Comparison of ENCODE assay signal across 11 mouse cellular contexts in the genomic region with DNA sequence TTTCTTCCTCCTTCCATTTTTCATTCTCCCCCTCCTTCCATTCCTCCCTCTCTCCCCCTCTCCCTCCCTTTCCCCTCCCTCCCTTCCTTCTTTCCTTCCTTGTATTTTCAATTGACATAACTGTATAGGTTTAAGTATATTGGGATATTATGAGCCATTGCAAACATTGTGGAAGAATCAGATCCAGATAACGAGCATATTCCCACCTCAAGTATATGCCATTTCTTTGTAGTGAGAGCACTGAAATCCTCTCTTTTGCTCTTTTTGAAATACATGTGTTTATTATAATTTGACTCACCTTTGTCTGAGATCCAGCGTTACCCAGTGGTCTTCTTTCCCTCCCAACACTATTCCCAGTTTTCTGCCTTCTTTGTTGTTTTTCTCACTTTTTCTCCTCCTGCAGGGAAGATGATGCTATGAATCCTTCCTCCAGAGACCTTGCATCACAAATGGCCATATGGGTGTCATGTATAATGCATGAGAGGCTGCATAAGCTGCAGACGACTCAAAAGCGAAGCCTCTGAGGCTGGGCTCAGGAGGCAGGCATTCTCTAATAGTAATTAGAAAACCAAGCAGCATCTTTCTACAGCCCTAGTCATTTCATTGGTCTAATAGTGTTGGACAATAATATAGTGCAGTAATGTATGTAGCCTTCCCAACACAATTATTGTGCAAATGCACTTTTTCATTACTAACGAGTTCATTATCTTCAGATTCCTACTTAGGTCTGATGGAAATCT.
DNase-seq lines count a peak whose midpoint lies in the region; ATAC-seq and TF ChIP-seq lines count a peak whose summit lies in the region.
"Had no signal": no experiment of that assay in that cellular context is flagged by ENCODE, and none has a peak within 500 bp of the region (broad histone marks: within the 10 kb centered on the region; RNA-seq: fewer than 3 reads in every experiment).

No protein-coding gene starts in this region.

- peak; percentile 3 to 8 for DNase-seq in layer of hippocampus, adult 8-10 months (ENCODE audit: low spot score in 2 of 2)
- DNase-seq in layer of hippocampus, adult 9-10 months (ENCODE audit: low spot score), result no peak
- DNase-seq in embryonic facial prominence, embryonic 10.5 days (ENCODE audit: low spot score), result no peak
- peak; percentile 62 for DNase-seq in midbrain, postnatal 0 days (ENCODE audit: low spot score)
- no peak for DNase-seq in gastrocnemius, postnatal 14 days
- DNase-seq in T-cell, adult 2 months (ENCODE audit: low spot score), result no peak
- no peak for DNase-seq in c-Kit-positive CD71-positive TER-119-positive erythroid progenitor cells, embryonic 14.5 days (ENCODE audit: low spot score)
- DNase-seq: kidney, adult 11 months; liver, embryonic 13.5 days had no signal

- TF ChIP-seq CTCF in midbrain, postnatal 0 days (IDR thresholded peaks at IDR 0.05), result no peak

- 64% methylated on average over 5 of the region's 5 CpGs for WGBS in embryonic facial prominence, embryonic 10.5 days
- WGBS in hindbrain, embryonic 12.5 days, result 38% methylated on average over 5 of the region's 5 CpGs
- 15% methylated on average over 5 of the region's 5 CpGs for WGBS in midbrain, postnatal 0 days

- no peak overlapping the region for H3K9ac ChIP-seq in hindbrain, embryonic 12.5 days
- H3K9ac ChIP-seq in midbrain, postnatal 0 days (replicated peaks; ENCODE audit: low read length, poor library complexity, severe bottlenecking), result no peak overlapping the region
- H3K9ac ChIP-seq: liver, embryonic 13.5 days had no signal

- no peaks in the 10 kb centered on the region for H3K27me3 ChIP-seq in embryonic facial prominence, embryonic 10.5 days (replicated peaks; ENCODE audit: low read depth, poor library complexity, severe bottlenecking)
- no peaks in the 10 kb centered on the region for H3K27me3 ChIP-seq in hindbrain, embryonic 12.5 days
- H3K27me3 ChIP-seq in midbrain, postnatal 0 days (ENCODE audit: insufficient read depth, low read length), result no peaks in the 10 kb centered on the region
- H3K27me3 ChIP-seq: liver, embryonic 13.5 days had no signal

- H3K27ac ChIP-seq in embryonic facial prominence, embryonic 10.5 days (replicated peaks), result 0 out of 2 replicates have a peak overlapping the region, but pooled peaks have one; percentile 5
- peak overlapping the region; percentile 90 for H3K27ac ChIP-seq in hindbrain, embryonic 12.5 days
- H3K27ac ChIP-seq in midbrain, postnatal 0 days (ENCODE audit: low read depth, low read length), result no peak overlapping the region
- H3K27ac ChIP-seq: liver, embryonic 13.5 days had no signal

- intact Hi-C loops in gastrocnemius, postnatal 14 days (cut with DNase I; ENCODE audit: low total_unique reads), result no loop called here

- 0 out of 2 replicates have a peak overlapping the region, but pooled peaks have one; percentile 6 for H3K4me2 ChIP-seq in hindbrain, embryonic 12.5 days (replicated peaks)
- H3K4me2 ChIP-seq in midbrain, postnatal 0 days (ENCODE audit: low read depth, low read length, poor library complexity, severe bottlenecking), result 0 out of 2 replicates have a peak overlapping the region, but pooled peaks have one; percentile 2
- H3K4me2 ChIP-seq: liver, embryonic 13.5 days had no signal

- no peaks in the 10 kb centered on the region for H3K9me3 ChIP-seq in embryonic facial prominence, embryonic 10.5 days
- no peaks in the 10 kb centered on the region for H3K9me3 ChIP-seq in hindbrain, embryonic 12.5 days (replicated peaks)
- no peaks in the 10 kb centered on the region for H3K9me3 ChIP-seq in midbrain, postnatal 0 days (ENCODE audit: low read length)
- H3K9me3 ChIP-seq: liver, embryonic 13.5 days had no signal

- H3K4me1 ChIP-seq in embryonic facial prominence, embryonic 10.5 days, result no peaks in the 10 kb centered on the region
- no peaks in the 10 kb centered on the region for H3K4me1 ChIP-seq in hindbrain, embryonic 12.5 days
- H3K4me1 ChIP-seq in midbrain, postnatal 0 days (ENCODE audit: insufficient read depth, low read length), result no peaks in the 10 kb centered on the region
- H3K4me1 ChIP-seq: liver, embryonic 13.5 days had no signal

- H3K4me3 ChIP-seq in embryonic facial prominence, embryonic 10.5 days, result no peak overlapping the region
- no peak overlapping the region for H3K4me3 ChIP-seq in hindbrain, embryonic 12.5 days
- H3K4me3 ChIP-seq in midbrain, postnatal 0 days (ENCODE audit: low read depth, low read length), result no peak overlapping the region
- H3K4me3 ChIP-seq: liver, embryonic 13.5 days had no signal

- H3K36me3 ChIP-seq in embryonic facial prominence, embryonic 10.5 days (replicated peaks), result no peaks in the 10 kb centered on the region
- H3K36me3 ChIP-seq in hindbrain, embryonic 12.5 days, result no peaks in the 10 kb centered on the region
- no peaks in the 10 kb centered on the region for H3K36me3 ChIP-seq in midbrain, postnatal 0 days (ENCODE audit: insufficient read depth, low read length)
- H3K36me3 ChIP-seq: liver, embryonic 13.5 days had no signal

- peak; percentile 99 for ATAC-seq in hindbrain, embryonic 12.5 days (ENCODE audit: low FRiP score)
- ATAC-seq in midbrain, postnatal 0 days (ENCODE audit: low FRiP score), result peak; percentile 49; the same call in 1 of the 2 replicates
- ATAC-seq: Patski had no signal

Comparison
In these comparisons a context has a peak if more than half of its experiments do, and no peak if none do; other contexts are left out.
1. DNase-seq: peak in layer of hippocampus, adult 8-10 months (2 of 2) and midbrain, postnatal 0 days (single experiment); none in layer of hippocampus, adult 9-10 months (single experiment), embryonic facial prominence, embryonic 10.5 days (single experiment), gastrocnemius, postnatal 14 days (single experiment), T-cell, adult 2 months (single experiment) and c-Kit-positive CD71-positive TER-119-positive erythroid progenitor cells, embryonic 14.5 days (single experiment).